Mouse (Mus musculus) small intestine, adult 2 months (tissue): ENCODE data around the gene Armh3. TPM values are rescaled to one million over a fixed set of nuclear protein-coding genes. Genes with fewer than 3 reads are reported as not detected.
A peak's percentile ranks its signal among the peaks of the same experiment; 100 is the strongest.

Source experiments
- H3K27ac ChIP-seq: fragments of 200-500 bp; 2 replicates; pipeline ENCODE4 v1.5.1; 2012; ENCODE audit warnings: low read depth, low read length, control low read depth, inconsistent platforms; ENCODE audit not compliant: insufficient read depth
- H3K27me3 ChIP-seq: fragments of 200-500 bp; 2 replicates; pipeline ENCODE4 v1.6.1; 2012; ENCODE audit warnings: mild to moderate bottlenecking, moderate library complexity, low read length, inconsistent platforms; ENCODE audit not compliant: control insufficient read depth, insufficient read depth
- H3K36me3 ChIP-seq: fragments of 200-500 bp; 2 replicates; pipeline ENCODE4 v1.6.1; 2012; ENCODE audit warnings: mild to moderate bottlenecking, low read length, control low read depth, inconsistent platforms; ENCODE audit not compliant: control insufficient read depth, insufficient read depth
- H3K4me1 ChIP-seq: fragments of 200-500 bp; 2 replicates; pipeline ENCODE4 v1.6.1; 2012; ENCODE audit warnings: low read length, inconsistent platforms, mixed read lengths; ENCODE audit not compliant: control insufficient read depth, insufficient read depth, insufficient read length
- H3K4me3 ChIP-seq: fragments of 200-500 bp; 2 replicates; pipeline ENCODE4 v1.5.1; 2012; ENCODE audit warnings: low read depth, mild to moderate bottlenecking, control low read depth, inconsistent platforms, low read length, moderate library complexity
- CTCF ChIP-seq: fragments of 200-500 bp; IDR thresholded peaks from 2 replicates; pipeline ENCODE4 v1.5.1; 2012; ENCODE audit warnings: low read depth, mild to moderate bottlenecking, control low read depth, inconsistent platforms, low read length, moderate library complexity, mixed read lengths; ENCODE audit not compliant: insufficient replicate concordance, insufficient read length; ENCODE audit errors: extremely low read depth
- POLR2A ChIP-seq: fragments of 200-500 bp; IDR thresholded peaks from 2 replicates; pipeline ENCODE4 v1.6.1; 2012; ENCODE audit warnings: low read depth, mild to moderate bottlenecking, control low read depth, inconsistent platforms, low read length, moderate library complexity
- WGBS: fragments of 180-500 bp; shearing (Covaris S2); methylation state at CpG from one replicate; pipeline ENCODE4 v1.1.7; 2018; 5-methylcytosine and 5-hydroxymethylcytosine counted together
- polyA plus RNA-seq: library from polyadenylated mRNA; depleted of rRNA; stranded (reverse); fragments of >200 nt; gene quantifications from 2 replicates; pipeline ENCODE4 v1.2.3, GENCODE M21; 2012

Armh3 gene
- polyA plus RNA-seq, 1 experiment, result 7.5 TPM

DNA sequence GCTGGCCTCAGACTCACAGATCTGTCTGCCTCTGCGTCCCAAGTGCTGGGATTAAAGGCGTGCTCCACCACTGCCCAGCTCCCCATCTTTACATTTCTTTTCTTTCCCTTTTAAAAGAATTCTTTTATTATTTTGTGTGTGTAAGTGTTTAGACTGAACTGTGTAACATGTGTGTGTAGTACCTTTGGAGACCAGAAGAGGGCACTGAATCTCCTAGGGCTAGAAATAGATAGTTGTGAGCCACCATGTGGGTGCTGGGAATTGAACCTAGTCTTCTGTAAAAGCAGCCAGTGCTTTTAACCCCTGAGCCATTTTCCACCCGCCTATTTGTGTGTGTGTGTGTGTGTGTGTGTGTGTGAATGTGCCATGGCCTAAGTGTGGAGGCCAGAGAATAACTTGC lies 170.6 kb downstream of the Armh3 start:
- Histone ChIP-seq H3K27me3 (no peaks in the 10 kb centered on the region), H3K4me3 (no peak overlapping the region), H3K4me1 (no peaks in the 10 kb centered on the region), H3K27ac (no peak overlapping the region), H3K36me3 (no peaks in the 10 kb centered on the region)
- WGBS, result 94% methylated on average over 3 of the region's 3 CpGs
- no peak for TF ChIP-seq POLR2A
- TF ChIP-seq CTCF, result peak; percentile 9; the same call in 1 of the 2 replicates

- no peaks in the 10 kb centered on the region for H3K36me3 ChIP-seq
- no peak overlapping the region for H3K4me3 ChIP-seq
- H3K4me1 ChIP-seq, result no peaks in the 10 kb centered on the region
- TF ChIP-seq CTCF, result no peak
- TF ChIP-seq POLR2A, result no peak
- no peak overlapping the region for H3K27ac ChIP-seq
- 67% methylated on average over 5 of the region's 5 CpGs for WGBS
- H3K27me3 ChIP-seq, result no peaks in the 10 kb centered on the region
Observed at GRCm38 (mm10) chr19:45827125-45827524, 171.2 kb downstream of the Armh3 start.

GRCm38 (mm10) chr19:45826146-45826545 lies 172.1 kb downstream of the Armh3 start:
- WGBS, result 75% methylated on average over 3 of the region's 3 CpGs
- Histone ChIP-seq H3K4me3 (no peak overlapping the region), H3K36me3 (no peaks in the 10 kb centered on the region), H3K4me1 (no peaks in the 10 kb centered on the region), H3K27me3 (no peaks in the 10 kb centered on the region), H3K27ac (no peak overlapping the region)
- TF ChIP-seq CTCF (no peak), POLR2A (no peak)

- peaks cover 19% of the 10 kb centered on the region for H3K36me3 ChIP-seq
- 83% methylated on average over 5 of the region's 5 CpGs for WGBS
- H3K4me1 ChIP-seq, result no peaks in the 10 kb centered on the region
- H3K27ac ChIP-seq, result no peak overlapping the region
- H3K27me3 ChIP-seq, result no peaks in the 10 kb centered on the region
- no peak for TF ChIP-seq POLR2A
- TF ChIP-seq CTCF, result no peak
- H3K4me3 ChIP-seq, result no peak overlapping the region
Observed at GRCm38 (mm10) chr19:45821832-45822231, 176.5 kb downstream of the Armh3 start.

- TF ChIP-seq POLR2A, result no peak
- no peak for TF ChIP-seq CTCF
- H3K27ac ChIP-seq, result no peak overlapping the region
- H3K36me3 ChIP-seq, result peaks cover 19% of the 10 kb centered on the region
- H3K4me3 ChIP-seq, result no peak overlapping the region
- WGBS, result 76% methylated on average over 11 of the region's 11 CpGs
- H3K4me1 ChIP-seq, result no peaks in the 10 kb centered on the region
- peaks cover 11% of the 10 kb centered on the region for H3K27me3 ChIP-seq
Observed at GRCm38 (mm10) chr19:45817816-45818490, 180.3 kb downstream of the Armh3 start.

GRCm38 (mm10) chr19:45816727-45817126 lies 181.6 kb downstream of the Armh3 start:
- Histone ChIP-seq H3K27me3 (peaks cover 11% of the 10 kb centered on the region), H3K4me1 (peaks cover 5% of the 10 kb centered on the region), H3K36me3 (peaks cover 19% of the 10 kb centered on the region), H3K4me3 (no peak overlapping the region), H3K27ac (no peak overlapping the region)
- 71% methylated on average over 8 of the region's 8 CpGs for WGBS
- TF ChIP-seq POLR2A (no peak), CTCF (no peak)

DNA sequence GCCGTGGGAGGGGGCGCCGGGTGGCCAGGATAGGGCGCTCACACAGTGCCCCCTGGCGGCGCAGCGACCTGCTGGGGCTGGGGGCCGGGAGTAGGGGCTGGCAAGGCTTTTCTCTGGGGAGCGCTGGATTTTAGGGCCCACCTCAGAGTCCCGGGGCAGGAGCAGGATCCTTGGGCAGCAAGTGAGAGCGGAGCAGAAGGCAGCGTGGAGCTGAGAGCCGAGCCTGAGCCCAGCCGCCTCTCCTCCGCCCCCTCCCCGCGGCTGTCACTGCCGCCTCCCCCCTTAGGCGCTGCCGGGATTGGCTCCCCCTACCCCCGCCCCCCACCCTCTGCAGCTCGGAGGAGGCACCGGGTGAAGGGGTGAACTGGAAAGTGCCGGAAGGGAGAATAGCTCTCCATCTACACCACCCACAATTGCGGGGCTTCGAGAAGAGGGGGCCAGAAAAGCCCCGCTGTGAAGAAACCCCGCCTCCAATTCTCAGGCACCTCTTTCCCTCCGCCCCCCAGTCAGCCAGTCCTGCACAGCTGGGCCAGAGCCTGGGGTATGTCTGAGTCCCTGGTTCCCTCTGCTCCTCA lies 182.4 kb downstream of the Armh3 start, which contains the start of gene Kcnip2:
Gene Kcnip2, minus strand, starts transcription at position 231 of the 575 bp plus-strand sequence.
- Histone ChIP-seq H3K4me3 (peak within 1 kb of the TSS; percentile 27; the same call in 1 of the 2 replicates), H3K36me3 (peaks cover 19% of the 10 kb centered on the region), H3K27ac (no peak within 1 kb of the TSS), H3K4me1 (peaks cover 5% of the 10 kb centered on the region), H3K27me3 (peaks cover 11% of the 10 kb centered on the region)
- TF ChIP-seq CTCF (no peak), POLR2A (no peak)
- WGBS, result 5% methylated on average over 29 of the region's 29 CpGs
